Mouse (Mus musculus) brown adipose tissue, adult 24 weeks (tissue): ENCODE measurements around the gene Brdt. TPM values are rescaled to one million over a fixed set of nuclear protein-coding genes. Genes with fewer than 3 reads are reported as not detected.
A peak's percentile ranks its signal among the peaks of the same experiment; 100 is the strongest.

Experiments
- H3K27ac ChIP-seq: fragments of 200-500 bp; replicated peaks from 2 replicates; pipeline ENCODE4 v1.5.1; 2012; ENCODE audit warnings: low read depth, mild to moderate bottlenecking, low read length
- H3K4me1 ChIP-seq: fragments of 200-500 bp; 2 replicates; pipeline ENCODE4 v1.6.1; 2012; ENCODE audit warnings: low read length, mixed read lengths; ENCODE audit not compliant: control insufficient read depth, insufficient read depth, insufficient read length
- H3K4me3 ChIP-seq: fragments of 200-500 bp; 2 replicates; pipeline ENCODE4 v1.5.1; 2012; ENCODE audit warnings: low read depth, mild to moderate bottlenecking, low read length, moderate library complexity; ENCODE audit not compliant: insufficient read depth
- polyA plus RNA-seq: library from polyadenylated mRNA; stranded (reverse); fragments of >200 nt; gene quantifications from 2 replicates; pipeline ENCODE4 v1.2.4, GENCODE M21; 2012; ENCODE audit not compliant: missing spikeins, insufficient read depth, insufficient read length

Gene Brdt
- polyA plus RNA-seq, 1 experiment, result 2.4 TPM

DNA sequence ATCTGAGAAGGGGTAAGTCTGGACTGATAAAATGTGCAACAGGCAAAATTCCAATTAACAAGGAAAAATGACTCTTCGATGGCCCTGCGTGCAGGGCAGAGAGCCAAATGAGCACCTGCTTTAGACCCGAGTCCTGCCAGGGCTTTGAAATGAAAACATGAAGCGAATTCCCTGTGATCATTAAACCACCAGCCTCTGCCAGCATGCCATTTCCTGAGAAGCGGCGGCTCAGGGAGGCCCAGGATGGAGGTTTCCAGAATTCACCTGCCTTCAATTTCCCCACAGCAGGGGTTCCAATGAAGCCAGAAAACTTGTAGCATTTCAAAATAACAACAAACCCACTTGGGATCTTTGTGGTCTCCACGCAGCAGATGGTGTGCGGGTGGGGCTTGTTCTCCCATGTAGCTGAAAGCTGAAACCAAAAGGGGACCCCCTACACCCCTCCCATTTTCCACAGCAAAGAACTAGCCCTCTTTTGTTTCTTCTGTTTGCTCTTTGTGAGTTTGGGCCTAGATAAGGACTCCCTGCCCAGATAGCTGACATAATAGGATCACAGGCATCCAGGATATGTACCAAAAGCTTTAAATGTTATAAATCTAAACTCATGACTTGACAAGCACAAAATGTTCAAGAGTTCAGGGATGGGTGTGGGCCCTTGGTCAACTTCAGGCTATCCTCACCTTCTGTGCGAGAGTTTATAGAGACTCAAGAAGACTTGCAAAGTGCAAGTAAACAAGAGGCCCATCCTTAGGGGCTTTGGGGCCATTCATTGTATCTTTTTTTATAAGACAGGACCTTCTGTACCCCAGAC lies 34.2 kb upstream of the Brdt start:
- Histone ChIP-seq H3K4me1 (peaks cover 3% of the 10 kb centered on the region; the same call in 1 of the 2 replicates), H3K4me3 (peak overlapping the region; percentile 32), H3K27ac (no peak overlapping the region)

DNA sequence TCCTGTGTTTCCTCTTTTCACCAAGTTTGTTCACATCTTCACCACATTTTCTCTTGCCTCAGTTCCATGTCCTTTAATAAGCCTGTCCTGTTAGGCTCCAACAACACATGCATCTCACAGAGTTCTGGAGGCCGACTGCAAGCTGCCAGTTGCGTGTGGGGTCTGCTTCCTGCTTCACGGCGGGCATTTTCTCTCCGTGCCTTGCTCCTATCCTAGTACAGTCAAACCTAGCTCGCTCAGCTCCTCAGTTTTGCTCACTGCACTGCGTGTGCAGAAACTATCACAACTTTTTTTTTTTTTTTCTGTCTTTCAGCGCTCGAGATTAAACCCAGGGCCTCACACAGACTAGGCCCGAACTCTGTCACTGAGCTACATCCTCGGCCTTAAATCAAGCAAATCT lies 32.1 kb upstream of the Brdt start:
- H3K4me3 ChIP-seq, result no peak overlapping the region
- H3K27ac ChIP-seq, result no peak overlapping the region
- H3K4me1 ChIP-seq, result peaks cover 7% of the 10 kb centered on the region

DNA sequence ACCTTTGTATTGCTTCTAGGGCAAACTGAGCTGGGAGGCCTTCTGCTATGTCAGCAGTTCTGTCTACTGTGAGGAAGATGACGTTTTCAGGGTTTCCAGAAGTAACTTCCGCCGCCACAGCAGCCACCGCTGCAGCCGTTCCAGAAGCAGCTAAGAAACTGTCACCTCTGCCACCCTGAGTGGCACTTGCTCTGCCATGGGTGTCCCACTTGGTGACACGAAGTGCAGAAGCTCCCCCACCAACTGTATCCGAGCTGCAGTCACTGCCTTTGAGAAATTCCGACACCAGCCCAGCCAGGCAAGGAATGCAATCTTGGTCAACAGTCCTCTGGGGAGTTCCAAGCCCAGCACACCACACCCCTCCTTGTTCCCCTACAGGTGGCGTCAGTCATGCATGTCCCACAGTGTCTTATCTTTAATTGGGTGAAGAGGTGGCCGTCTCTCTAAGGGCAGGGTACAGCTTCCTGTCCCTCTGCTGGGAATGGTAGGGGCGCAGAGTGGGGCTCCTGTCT lies 27.6 kb upstream of the Brdt start:
- Histone ChIP-seq H3K27ac (no peak overlapping the region), H3K4me1 (peaks cover 4% of the 10 kb centered on the region; the same call in 1 of the 2 replicates), H3K4me3 (peak overlapping the region; percentile 60)

DNA sequence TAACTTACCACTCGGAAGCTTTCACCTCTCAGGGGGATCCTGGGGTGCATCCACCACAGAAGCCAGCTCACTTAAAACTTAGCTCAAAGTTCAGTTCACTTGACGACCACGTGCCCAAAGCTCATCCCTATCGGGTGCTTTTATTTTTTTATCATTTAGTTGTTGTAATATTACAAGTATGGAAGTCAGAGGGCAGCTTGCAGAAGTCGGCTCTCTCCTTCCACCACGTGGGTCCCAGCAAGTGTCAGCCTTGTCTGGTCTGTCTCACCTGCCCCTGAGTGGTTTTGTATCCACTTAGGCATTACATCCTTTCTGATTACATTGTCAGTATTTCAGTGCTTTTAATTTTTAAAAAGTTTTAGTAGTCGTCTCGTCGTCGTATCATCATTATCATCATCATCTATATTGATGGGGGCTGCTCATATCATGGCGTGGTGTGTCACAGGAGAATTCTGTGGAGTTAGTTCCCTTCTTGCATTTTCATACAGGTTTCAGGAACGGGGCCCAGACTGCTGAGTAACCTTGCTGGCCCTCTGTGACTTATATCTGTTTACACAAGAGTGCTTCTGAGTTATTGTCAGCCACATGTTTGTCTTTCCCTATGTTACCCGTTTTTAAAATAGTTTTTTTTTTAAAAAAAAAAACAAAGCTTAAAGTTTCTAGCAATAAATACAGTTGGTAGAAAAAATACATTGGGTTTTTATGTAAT lies 26.7 kb upstream of the Brdt start:
- Histone ChIP-seq H3K4me3 (no peak overlapping the region), H3K27ac (no peak overlapping the region), H3K4me1 (peaks cover 4% of the 10 kb centered on the region; the same call in 1 of the 2 replicates)

DNA sequence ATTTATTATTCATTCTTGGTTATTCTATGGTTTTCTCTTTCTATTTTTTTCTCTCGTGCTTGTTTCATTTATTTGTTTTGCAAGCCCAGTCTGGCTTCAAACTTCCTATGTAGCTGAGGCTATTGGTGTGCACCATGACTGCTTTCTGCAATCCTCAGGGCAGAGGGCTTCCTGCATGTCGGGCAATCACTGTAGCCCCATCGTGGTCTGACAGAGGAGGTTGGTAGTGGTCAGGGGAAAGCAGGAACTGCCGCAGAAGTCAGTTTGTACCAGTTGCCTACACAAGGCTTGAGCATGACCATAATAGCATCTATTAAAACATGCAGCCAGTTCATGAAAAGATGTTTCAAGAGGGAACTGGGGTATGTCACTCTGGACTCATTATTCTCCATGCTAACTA lies 23.5 kb upstream of the Brdt start:
- Histone ChIP-seq H3K4me3 (no peak overlapping the region), H3K27ac (no peak overlapping the region), H3K4me1 (peaks cover 4% of the 10 kb centered on the region; the same call in 1 of the 2 replicates)

DNA sequence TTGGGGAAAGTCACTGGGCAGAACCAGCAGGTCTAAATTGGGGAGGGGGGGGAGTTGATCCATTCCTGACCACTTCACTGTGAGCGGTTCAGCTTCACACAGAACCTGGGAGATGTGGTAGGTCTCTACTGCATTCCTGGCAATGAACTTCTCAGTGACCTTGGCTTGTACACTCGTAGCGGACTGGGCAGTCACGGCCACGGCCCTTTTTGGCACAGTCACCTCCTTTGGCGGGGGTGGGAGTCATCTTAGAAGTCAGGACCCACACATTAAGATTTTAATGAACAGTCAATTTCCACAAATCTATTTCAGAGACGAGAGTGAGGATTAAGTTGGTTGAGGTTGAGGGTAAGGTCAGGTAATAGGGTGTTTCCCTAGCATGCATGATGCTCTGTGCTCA lies 13.8 kb upstream of the Brdt start:
- no peak overlapping the region for H3K4me3 ChIP-seq
- no peak overlapping the region for H3K27ac ChIP-seq
- H3K4me1 ChIP-seq, result no peaks in the 10 kb centered on the region

DNA sequence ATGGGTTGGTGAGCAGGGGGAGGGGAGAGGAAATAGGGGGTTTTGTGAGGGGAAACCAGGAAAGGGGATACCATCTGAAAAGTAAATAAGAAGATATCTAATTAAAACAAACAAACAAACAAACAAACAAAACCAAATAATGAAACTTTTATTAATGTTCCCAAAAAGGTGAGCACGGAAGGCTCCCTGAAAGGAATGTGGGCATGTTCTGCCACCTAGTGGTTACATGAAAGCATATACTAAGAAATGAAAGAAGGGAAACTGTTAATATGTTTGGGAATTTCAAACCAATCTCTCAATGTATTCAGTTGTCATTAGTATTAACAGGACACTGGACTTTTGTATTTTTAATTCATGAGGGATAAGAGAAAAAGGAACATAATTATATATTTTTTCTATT lies 10.3 kb upstream of the Brdt start:
- no peak overlapping the region for H3K4me3 ChIP-seq
- no peaks in the 10 kb centered on the region for H3K4me1 ChIP-seq
- H3K27ac ChIP-seq, result no peak overlapping the region

DNA sequence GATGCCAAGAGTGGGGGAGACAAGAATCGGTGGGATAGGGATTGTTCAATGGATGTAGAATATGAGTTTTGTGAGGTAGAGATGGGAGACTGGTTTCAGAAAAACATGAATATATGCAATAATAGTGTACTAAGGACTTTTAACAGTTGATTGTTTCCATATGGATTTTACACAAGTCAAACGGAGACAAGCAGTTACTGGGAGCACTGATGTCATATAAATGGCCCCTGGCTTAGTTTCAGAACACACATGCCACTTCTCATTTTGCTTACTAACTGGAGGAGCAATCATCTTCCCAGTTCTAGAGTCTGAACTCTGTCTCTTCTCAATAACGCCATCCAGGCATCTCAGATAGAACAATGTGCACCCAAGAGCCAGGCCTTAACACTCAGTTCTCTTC lies 9.4 kb downstream of the Brdt start:
- Histone ChIP-seq H3K27ac (no peak overlapping the region), H3K4me3 (no peak overlapping the region), H3K4me1 (peaks cover 3% of the 10 kb centered on the region; the same call in 1 of the 2 replicates)

DNA sequence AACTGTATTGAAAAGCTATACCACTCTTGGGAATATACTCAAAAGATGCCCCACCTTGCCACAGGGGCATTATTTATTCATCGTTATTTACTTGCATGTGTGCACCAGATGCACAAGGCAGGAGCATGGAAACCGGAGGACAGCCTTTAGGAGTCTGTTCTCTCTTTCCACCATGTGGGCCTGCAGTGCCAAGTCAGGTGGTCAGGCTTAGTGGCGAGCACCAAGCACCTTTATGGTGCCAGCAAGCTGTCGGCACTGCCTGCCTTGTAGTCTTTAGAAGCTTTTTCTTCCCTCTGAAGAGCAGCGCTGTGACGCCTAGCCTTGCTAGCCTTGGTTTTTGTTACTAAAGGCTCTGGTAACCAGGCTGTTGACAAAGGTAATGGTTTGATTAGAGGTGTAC lies 11.9 kb downstream of the Brdt start:
- no peak overlapping the region for H3K4me3 ChIP-seq

DNA sequence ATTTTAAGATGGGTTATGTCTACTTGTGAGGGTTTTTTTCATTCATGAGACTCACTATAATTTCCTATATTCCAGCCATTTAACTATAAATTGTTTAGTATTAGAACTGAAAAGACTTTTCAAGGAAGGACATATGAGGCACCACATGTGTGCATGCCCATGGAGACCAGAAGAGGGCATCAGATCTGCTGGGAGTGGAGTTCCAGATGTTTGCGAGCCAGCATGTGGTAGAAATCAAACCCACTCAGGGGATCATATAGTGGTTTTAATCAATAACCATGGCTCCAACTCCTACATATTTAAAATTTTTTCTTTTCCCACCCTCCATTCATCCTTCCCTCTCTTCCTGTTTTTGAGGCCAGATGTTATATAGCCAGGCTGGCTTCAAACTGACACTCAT lies 15.3 kb downstream of the Brdt start:
- Histone ChIP-seq H3K27ac (no peak overlapping the region), H3K4me3 (no peak overlapping the region), H3K4me1 (peaks cover 3% of the 10 kb centered on the region; the same call in 1 of the 2 replicates)

More for the DNA sequence above, 11.9 kb downstream of the Brdt start:
- Histone ChIP-seq H3K27ac (no peak overlapping the region), H3K4me1 (peaks cover 3% of the 10 kb centered on the region; the same call in 1 of the 2 replicates)

DNA sequence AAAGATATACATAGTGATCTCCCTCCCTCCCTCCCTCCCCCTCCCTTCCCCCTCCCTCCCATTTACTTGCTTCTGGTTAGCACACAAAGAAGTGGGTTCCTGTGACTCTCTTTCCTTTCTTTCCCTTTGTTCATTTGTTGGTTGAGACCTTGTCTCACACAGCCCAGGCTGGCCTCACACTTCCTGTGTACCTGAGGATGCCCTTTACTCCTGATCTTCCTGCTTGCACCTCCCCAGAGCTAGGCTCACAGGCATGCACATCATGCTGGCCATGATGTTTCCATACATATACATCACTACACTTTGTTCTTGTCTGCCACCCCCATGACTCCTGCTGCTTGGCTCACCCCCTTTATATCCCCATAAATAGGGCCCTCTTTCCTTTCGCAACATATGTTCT lies 21.6 kb downstream of the Brdt start:
- Histone ChIP-seq H3K4me3 (no peak overlapping the region), H3K4me1 (no peaks in the 10 kb centered on the region), H3K27ac (no peak overlapping the region)

DNA sequence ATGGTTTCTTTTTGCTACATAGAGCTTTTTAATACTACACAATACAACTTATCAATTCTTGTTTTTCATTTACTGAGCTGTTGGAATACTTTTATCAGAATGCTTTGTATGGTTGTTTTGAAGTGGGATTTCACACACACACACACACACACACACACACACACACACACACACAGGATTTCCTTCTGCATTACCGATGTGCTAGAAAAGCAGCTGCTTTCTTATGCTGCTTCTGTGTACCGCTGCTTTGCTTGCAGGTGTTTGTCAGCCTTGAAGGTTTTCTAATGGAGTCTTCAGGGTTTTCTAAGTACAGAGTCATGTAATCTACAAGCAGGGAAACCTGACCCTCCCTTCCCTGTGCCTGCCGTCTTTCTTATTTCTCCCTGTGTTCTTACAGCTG lies 23.0 kb downstream of the Brdt start:
- no peak overlapping the region for H3K4me3 ChIP-seq
- H3K27ac ChIP-seq, result no peak overlapping the region
- H3K4me1 ChIP-seq, result no peaks in the 10 kb centered on the region

DNA sequence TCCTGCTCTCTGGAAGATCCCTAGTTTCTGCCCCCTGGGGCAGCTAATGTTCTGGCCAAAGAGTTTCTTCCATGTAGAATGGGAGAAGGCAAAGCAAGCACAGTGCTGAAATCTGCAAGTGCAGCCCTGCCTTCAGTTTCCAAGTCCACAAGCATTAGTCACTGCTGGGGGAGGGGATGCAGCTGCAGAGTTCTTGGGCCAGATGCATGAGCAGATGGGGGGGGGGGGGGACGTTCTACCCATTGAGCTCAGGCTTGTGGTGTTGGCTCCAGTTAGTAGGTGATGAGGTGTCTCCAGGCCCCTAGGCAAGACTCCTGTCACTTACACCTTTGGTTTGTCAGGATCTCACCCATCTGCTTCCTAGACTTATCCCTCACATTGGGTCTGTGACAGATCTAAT lies 24.8 kb downstream of the Brdt start:
- H3K4me3 ChIP-seq, result no peak overlapping the region
- no peak overlapping the region for H3K27ac ChIP-seq
- no peaks in the 10 kb centered on the region for H3K4me1 ChIP-seq

DNA sequence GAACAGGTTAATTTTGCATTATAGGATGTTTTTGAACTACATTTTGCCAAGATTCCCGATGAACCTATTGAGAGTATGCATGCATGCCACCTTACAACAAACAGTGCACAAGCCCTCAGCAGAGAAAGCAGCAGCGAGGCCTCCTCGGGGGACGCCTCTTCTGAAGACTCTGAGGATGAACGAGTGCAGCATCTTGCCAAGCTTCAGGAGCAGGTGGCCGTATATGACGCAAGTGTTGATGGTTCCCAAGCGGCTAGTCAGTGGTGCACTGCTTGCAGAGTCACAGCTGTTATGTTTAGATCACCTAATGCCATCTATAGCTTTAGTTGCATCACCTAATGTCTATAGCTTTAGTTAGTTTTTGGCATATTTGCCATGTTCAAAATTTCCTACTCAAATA lies 26.8 kb downstream of the Brdt start:
- Histone ChIP-seq H3K4me3 (no peak overlapping the region), H3K27ac (no peak overlapping the region), H3K4me1 (peaks cover 2% of the 10 kb centered on the region; the same call in 1 of the 2 replicates)

DNA sequence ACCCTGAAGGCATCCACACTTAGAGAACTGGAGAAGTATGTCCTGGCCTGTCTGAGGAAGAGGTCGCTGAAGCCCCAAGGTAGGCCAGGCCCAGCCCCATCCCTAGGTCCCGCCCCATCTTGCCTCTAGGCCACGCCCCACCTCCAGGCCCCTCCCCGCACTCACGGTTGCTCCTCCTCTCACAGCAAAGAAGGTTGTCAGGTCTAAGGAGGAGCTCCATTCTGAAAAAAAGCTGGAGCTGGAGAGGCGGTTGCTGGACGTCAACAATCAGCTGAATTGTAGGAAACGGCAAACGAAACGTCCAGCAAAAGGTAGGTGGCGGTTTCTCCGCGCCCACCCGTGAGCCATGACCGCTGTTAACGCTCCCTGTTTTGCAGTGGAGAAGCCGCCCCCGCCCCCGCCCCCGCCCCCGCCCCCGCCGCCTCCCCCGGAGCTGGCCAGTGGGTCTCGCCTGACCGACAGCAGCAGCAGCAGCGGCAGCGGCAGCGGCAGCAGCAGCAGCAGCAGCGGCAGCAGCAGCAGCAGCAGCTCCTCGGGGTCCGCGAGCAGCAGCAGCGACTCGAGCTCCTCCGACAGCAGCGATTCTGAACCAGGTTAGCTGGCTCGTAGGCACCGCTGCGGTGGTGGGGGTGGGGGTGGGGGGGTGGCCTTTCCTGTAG lies 28.6 kb downstream of the Brdt start:
- Histone ChIP-seq H3K4me1 (peaks cover 2% of the 10 kb centered on the region; the same call in 1 of the 2 replicates), H3K27ac (0 out of 2 replicates have a peak overlapping the region, but pooled peaks have one; percentile 13), H3K4me3 (peak overlapping the region; percentile 67)
